Mouse (Mus musculus) cerebellum, adult 2 months (tissue): ENCODE results near the gene Pla2g7.

Experiments
- CTCF ChIP-seq: fragments of 200-500 bp; IDR thresholded peaks from 2 replicates; pipeline ENCODE4 v1.5.1; 2011; ENCODE audit warnings: low read depth, mild to moderate bottlenecking, control low read depth, low read length, moderate library complexity, borderline replicate concordance; ENCODE audit not compliant: insufficient read depth
- POLR2A ChIP-seq: fragments of 200-500 bp; IDR thresholded peaks from 2 replicates; pipeline ENCODE4 v1.6.1; 2011; ENCODE audit warnings: low read length, control low read depth, borderline replicate concordance; ENCODE audit not compliant: insufficient read depth

- TF ChIP-seq CTCF = peak; percentile 78
- TF ChIP-seq POLR2A = no peak
These were observed 43.7 kb downstream of the Pla2g7 start for GRCm38 (mm10) chr17:43611586-43611985.
